14 mouse cellular contexts compared by ENCODE assay signal in genomic region chr6:71082084-71082483, GRCm38 (mm10).
"Had no signal": no experiment of that assay in that cellular context is flagged by ENCODE, and none has a peak within 500 bp of the region (broad histone marks: within the 10 kb centered on the region; RNA-seq: fewer than 3 reads in every experiment).

No protein-coding gene starts in this region.

- H3K4me3 ChIP-seq: kidney, embryonic 15.5 days; left cerebral cortex, adult 2 months; limb, embryonic 12.5 days; midbrain, embryonic 12.5 days; neural tube, embryonic 13.5 days had no signal

- H3K27me3 ChIP-seq: kidney, embryonic 15.5 days; limb, embryonic 12.5 days; neural tube, embryonic 13.5 days had no signal

- DNase-seq: liver; lung, adult 18-20 months; right cerebral cortex, adult 18-20 months; right cerebral cortex, postnatal 25 days; thymus, adult 2 months; thymus, postnatal 36 days had no signal

- H3K9ac ChIP-seq: kidney, embryonic 15.5 days; limb, embryonic 12.5 days; liver, embryonic 14.5 days; midbrain, embryonic 12.5 days; neural tube, embryonic 13.5 days had no signal

- H3K9me3 ChIP-seq: kidney, embryonic 15.5 days had no signal

- H3K4me2 ChIP-seq: kidney, embryonic 15.5 days; limb, embryonic 12.5 days; midbrain, embryonic 12.5 days; neural tube, embryonic 13.5 days had no signal

- H3K36me3 ChIP-seq: kidney, embryonic 15.5 days; limb, embryonic 12.5 days; midbrain, embryonic 12.5 days; neural tube, embryonic 13.5 days had no signal

- ATAC-seq: intestine, embryonic 16.5 days had no signal

- H3K27ac ChIP-seq: kidney, embryonic 15.5 days; left cerebral cortex, adult 2 months; limb, embryonic 12.5 days; liver, embryonic 14.5 days; midbrain, embryonic 12.5 days; neural tube, embryonic 13.5 days; stomach, postnatal 0 days had no signal

- H3K4me1 ChIP-seq: kidney, embryonic 15.5 days; midbrain, embryonic 12.5 days; neural tube, embryonic 13.5 days had no signal
